Mouse (Mus musculus) heart, postnatal 14 days (tissue): ENCODE results near the gene Gng8. TPM values are rescaled to one million over a fixed set of nuclear protein-coding genes. Genes with fewer than 3 reads are reported as not detected.

Experiments used
- total RNA-seq, 2 experiments: library from RNA; stranded (reverse); gene quantifications; 2 replicates each; pipeline ENCODE4 v1.2.3; 2021

The Gng8 gene
- total RNA-seq, 2 experiments from 2014 or later, result 0.81 to 0.98 TPM

Other genes starting within 250 kb of the Gng8 start
- gene Ceacam15, start 216.1 kb upstream of the Gng8 start, total RNA-seq, result not detected
- gene Ceacam9, start 169.9 kb upstream of the Gng8 start, total RNA-seq, result not detected
- gene Ap2s1, start 153.4 kb upstream of the Gng8 start, total RNA-seq, result 100 to 1,000 TPM in 1 of 2 experiments, 10 to 100 TPM in 1; 89.4 to 102 TPM
- 10 to 100 TPM; 26.5 to 35.4 TPM for gene Slc1a5, start 110.4 kb upstream of the Gng8 start, total RNA-seq
- 10 to 100 TPM; 65.3 to 69.1 TPM for gene Strn4, start 75.9 kb upstream of the Gng8 start, total RNA-seq
- gene Fkrp, start 75.1 kb upstream of the Gng8 start, total RNA-seq, result 10 to 100 TPM; 42.8 to 45.5 TPM
- gene Prkd2, start 48.9 kb upstream of the Gng8 start, total RNA-seq, result 10 to 100 TPM; 35.3 to 35.9 TPM
- gene Dact3, start 16.5 kb upstream of the Gng8 start, total RNA-seq, result 10 to 100 TPM; 18.6 to 19.0 TPM
- 1 to 10 TPM; 1.4 to 1.6 TPM for gene Ptgir, start 14.7 kb downstream of the Gng8 start, total RNA-seq
- gene Calm3, start 32.3 kb downstream of the Gng8 start, total RNA-seq, result 100 to 1,000 TPM; 228 to 250 TPM
- gene Pnmal2, start 52.9 kb downstream of the Gng8 start, total RNA-seq, result 1 to 10 TPM; 3.6 to 4.0 TPM
- gene Pnmal1, start 67.9 kb downstream of the Gng8 start, total RNA-seq, result not detected
- gene Gm42372, start 91.3 kb downstream of the Gng8 start, total RNA-seq, result under 1 TPM; 0.07 TPM
- gene Ccdc8, start 100.9 kb downstream of the Gng8 start, total RNA-seq, result 10 to 100 TPM in 1 of 2 experiments, 1 to 10 TPM in 1; 9.8 to 10.3 TPM
- gene Ppp5c, start 136.1 kb downstream of the Gng8 start, total RNA-seq, result 100 to 1,000 TPM; 101 to 108 TPM
- gene Hif3a, start 170.6 kb downstream of the Gng8 start, total RNA-seq, result 1 to 10 TPM; 4.9 to 5.4 TPM
- under 1 TPM; 0.05 TPM for gene Psg16, start 182.3 kb downstream of the Gng8 start, total RNA-seq